Mouse (Mus musculus) hindbrain, embryonic 15.5 days (tissue): ENCODE measurements around the gene Gm21750. TPM values are rescaled to one million over a fixed set of nuclear protein-coding genes. Genes with fewer than 3 reads are reported as not detected.

Experiments used
- ATAC-seq: fragments of 200-750 bp; cut with Nextera tagmentation; 2 replicates; pipeline ENCODE4 v1.8.0; 2017; ENCODE audit warnings: low read depth, moderate number of reproducible peaks, moderate TSS enrichment; ENCODE audit not compliant: low FRiP score
- H3K27ac ChIP-seq: fragments of 300-500 bp; sonication (generic); replicated peaks from 2 replicates; pipeline ENCODE4 v1.5.1; 2015; ENCODE audit warnings: mild to moderate bottlenecking, inconsistent platforms
- H3K27me3 ChIP-seq: fragments of 300-500 bp; sonication (generic); 2 replicates; pipeline ENCODE4 v1.6.1; 2015; ENCODE audit warnings: control low read depth, inconsistent platforms
- H3K36me3 ChIP-seq: fragments of 300-500 bp; sonication (generic); 2 replicates; pipeline ENCODE4 v1.6.1; 2015; ENCODE audit warnings: control low read depth, inconsistent platforms
- H3K4me1 ChIP-seq: fragments of 300-500 bp; sonication (generic); replicated peaks from 2 replicates; pipeline ENCODE4 v1.6.1; 2015; ENCODE audit warnings: control low read depth, inconsistent platforms
- H3K4me2 ChIP-seq: fragments of 300-500 bp; sonication (generic); 2 replicates; pipeline ENCODE4 v1.6.1; 2015; ENCODE audit warnings: moderate library complexity, mild to moderate bottlenecking, inconsistent platforms
- H3K4me3 ChIP-seq: fragments of 300-500 bp; sonication (generic); 2 replicates; pipeline ENCODE4 v1.5.1; 2015; ENCODE audit warnings: mild to moderate bottlenecking, inconsistent platforms
- H3K9ac ChIP-seq: fragments of 300-500 bp; sonication (generic); 2 replicates; pipeline ENCODE4 v1.6.1; 2015; ENCODE audit warnings: inconsistent platforms
- H3K9me3 ChIP-seq: fragments of 300-500 bp; sonication (generic); 2 replicates; pipeline ENCODE4 v1.6.1; 2016; ENCODE audit warnings: control low read depth, inconsistent platforms
- whole genome bisulfite sequencing: fragments of 180-500 bp; shearing (Covaris S2); methylation state at CpG from one replicate; pipeline ENCODE4 v1.1.7; 2015; 5-methylcytosine and 5-hydroxymethylcytosine counted together
- polyA plus RNA-seq: library from polyadenylated mRNA; unstranded; fragments of >200 nt; fragmentation: Nextera tagmentation; extraction: Ambion mirVana; gene quantifications from 2 replicates; pipeline ENCODE4 v1.2.1, GENCODE M21; 2015

The Gm21750 gene
- polyA plus RNA-seq, 1 experiment from 2014 or later, result not detected

GRCm38 (mm10) chr14:73700256-73700655 lies 39.2 kb downstream of the Gm21750 start:
- Histone ChIP-seq H3K36me3 (no peaks in the 10 kb centered on the region), H3K4me2 (no peak overlapping the region), H3K27me3 (no peaks in the 10 kb centered on the region), H3K4me1 (no peaks in the 10 kb centered on the region), H3K9me3 (no peaks in the 10 kb centered on the region), H3K4me3 (no peak overlapping the region), H3K27ac (no peak overlapping the region), H3K9ac (no peak overlapping the region)
- 57% methylated on average over 1 of the region's 1 CpGs for WGBS
- no peak for ATAC-seq

DNA sequence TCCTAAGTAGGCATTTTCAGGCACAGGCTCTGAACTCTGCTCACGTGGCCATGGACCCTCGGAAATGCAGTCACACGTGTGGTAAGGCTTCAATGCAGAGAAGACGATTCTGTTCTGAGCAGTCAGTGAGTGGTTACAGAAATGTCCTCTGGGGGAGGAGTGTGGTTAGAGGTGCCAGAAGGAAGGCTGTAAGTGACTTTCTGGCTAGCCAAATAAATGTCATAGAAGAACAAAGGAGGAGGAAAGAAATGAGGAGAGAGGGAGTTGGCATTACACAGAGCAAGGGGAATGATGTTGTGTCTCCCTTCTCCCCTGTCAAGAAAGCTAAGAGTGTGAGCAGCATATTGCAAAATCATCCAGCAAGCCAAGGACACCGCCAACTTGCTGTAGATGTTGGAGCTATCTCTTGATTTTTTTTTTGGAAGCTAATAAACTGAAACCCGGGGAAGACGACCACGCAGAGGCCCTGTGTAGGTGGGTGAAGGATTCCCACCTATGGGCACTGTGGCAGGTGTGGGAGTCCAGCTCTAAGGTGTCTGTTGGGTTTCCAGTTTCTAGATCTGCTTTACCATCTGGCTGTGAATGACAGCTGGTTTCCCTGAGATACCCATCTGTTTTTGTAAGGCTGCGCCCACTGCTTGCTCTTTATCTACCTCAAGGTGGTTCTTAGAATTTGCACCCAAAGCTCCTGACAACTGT lies 48.5 kb downstream of the Gm21750 start:
- no peak for ATAC-seq
- H3K36me3 ChIP-seq, result no peaks in the 10 kb centered on the region
- no peak overlapping the region for H3K27ac ChIP-seq
- H3K9ac ChIP-seq, result no peak overlapping the region
- H3K4me2 ChIP-seq, result no peak overlapping the region
- no peaks in the 10 kb centered on the region for H3K4me1 ChIP-seq
- H3K4me3 ChIP-seq, result no peak overlapping the region
- WGBS, result 92% methylated on average over 9 of the region's 9 CpGs
- H3K27me3 ChIP-seq, result no peaks in the 10 kb centered on the region
- H3K9me3 ChIP-seq, result no peaks in the 10 kb centered on the region; the same call in 1 of the 2 replicates

Other genes starting within 250 kb of the Gm21750 start
- gene Med4, start 151.2 kb upstream of the Gm21750 start, polyA plus RNA-seq, result 78.7 and 79.0 TPM in 2 replicates
- gene Sucla2, start 135.9 kb upstream of the Gm21750 start, polyA plus RNA-seq, result 122 and 124 TPM in 2 replicates
- 8.5 and 8.8 TPM in 2 replicates for gene Nudt15, start 113.0 kb upstream of the Gm21750 start, polyA plus RNA-seq